Mouse (Mus musculus): ENCODE data around the gene Pomgnt2. TPM values are rescaled to one million over a fixed set of nuclear protein-coding genes. Genes with fewer than 3 reads are reported as not detected.
"Not testable (repeated sequence)": the region's sequence is repeated elsewhere in the genome, so short reads cannot be mapped to it uniquely, and the experiment has no call there.

Pomgnt2 gene
- polyA plus RNA-seq, 1 experiment from 2014 or later: 15.6 TPM

GRCm38 (mm10) chr9:122027914-122028745 is 31.2 kb upstream of the Pomgnt2 start:
- Histone ChIP-seq H3K4me2 (ENCODE audit: low read depth, low read length) (no peak overlapping the region), H3K9ac (ENCODE audit: low read length) (no peak overlapping the region), H3K4me1 (ENCODE audit: control insufficient read depth, insufficient read depth, low read length) (peaks cover 21% of the 10 kb centered on the region), H3K36me3 (ENCODE audit: control insufficient read depth, insufficient read depth, low read length) (no peaks in the 10 kb centered on the region), H3K4me3 (replicated peaks; ENCODE audit: low read length) (no peak overlapping the region), H3K9me3 (replicated peaks; ENCODE audit: control insufficient read depth, low read length) (no peaks in the 10 kb centered on the region), H3K27ac (ENCODE audit: low read length) (peak overlapping the region; percentile 74), H3K27me3 (ENCODE audit: control insufficient read depth, insufficient read depth, low read length) (no peaks in the 10 kb centered on the region)
- ATAC-seq (ENCODE audit: insufficient read depth, low FRiP score): 0 out of 2 replicates have a peak, but pooled peaks have one; percentile 45
- 68% methylated on average over 11 of the region's 11 CpGs for WGBS

- Histone ChIP-seq H3K4me3 (replicated peaks; ENCODE audit: low read length) (no peak overlapping the region), H3K27me3 (ENCODE audit: control insufficient read depth, insufficient read depth, low read length) (no peaks in the 10 kb centered on the region), H3K9ac (ENCODE audit: low read length) (no peak overlapping the region), H3K36me3 (ENCODE audit: control insufficient read depth, insufficient read depth, low read length) (no peaks in the 10 kb centered on the region), H3K9me3 (replicated peaks; ENCODE audit: control insufficient read depth, low read length) (no peaks in the 10 kb centered on the region), H3K27ac (ENCODE audit: low read length) (peak overlapping the region; percentile 74), H3K4me1 (ENCODE audit: control insufficient read depth, insufficient read depth, low read length) (peaks cover 21% of the 10 kb centered on the region), H3K4me2 (ENCODE audit: low read depth, low read length) (no peak overlapping the region)
- WGBS: 52% methylated on average over 6 of the region's 6 CpGs
- peak; percentile 50; the same call in 1 of the 2 replicates for ATAC-seq (ENCODE audit: insufficient read depth, low FRiP score)
Observed at GRCm38 (mm10) chr9:122027081-122027913, 30.4 kb upstream of the Pomgnt2 start.

GRCm38 (mm10) chr9:122025855-122026590 is 29.1 kb upstream of the Pomgnt2 start:
- ATAC-seq (ENCODE audit: insufficient read depth, low FRiP score): no peak
- Histone ChIP-seq H3K4me2 (ENCODE audit: low read depth, low read length) (no peak overlapping the region), H3K9me3 (replicated peaks; ENCODE audit: control insufficient read depth, low read length) (no peaks in the 10 kb centered on the region), H3K4me1 (ENCODE audit: control insufficient read depth, insufficient read depth, low read length) (peaks cover 21% of the 10 kb centered on the region), H3K9ac (ENCODE audit: low read length) (no peak overlapping the region), H3K36me3 (ENCODE audit: control insufficient read depth, insufficient read depth, low read length) (no peaks in the 10 kb centered on the region), H3K27me3 (ENCODE audit: control insufficient read depth, insufficient read depth, low read length) (no peaks in the 10 kb centered on the region), H3K27ac (ENCODE audit: low read length) (peak overlapping the region; percentile 74; the same call in 1 of the 2 replicates), H3K4me3 (replicated peaks; ENCODE audit: low read length) (no peak overlapping the region)
- WGBS: 48% methylated on average over 7 of the region's 7 CpGs

GRCm38 (mm10) chr9:122024419-122024818 is 27.5 kb upstream of the Pomgnt2 start:
- ATAC-seq (ENCODE audit: insufficient read depth, low FRiP score): no peak
- H3K36me3 ChIP-seq (ENCODE audit: control insufficient read depth, insufficient read depth, low read length): no peaks in the 10 kb centered on the region
- peaks cover 21% of the 10 kb centered on the region for H3K4me1 ChIP-seq (ENCODE audit: control insufficient read depth, insufficient read depth, low read length)
- no peak overlapping the region for H3K9ac ChIP-seq (ENCODE audit: low read length)
- WGBS: 90% methylated on average over 6 of the region's 6 CpGs
- H3K27me3 ChIP-seq (ENCODE audit: control insufficient read depth, insufficient read depth, low read length): no peaks in the 10 kb centered on the region
- no peaks in the 10 kb centered on the region for H3K9me3 ChIP-seq (replicated peaks; ENCODE audit: control insufficient read depth, low read length)
- H3K27ac ChIP-seq (ENCODE audit: low read length): no peak overlapping the region
- no peak overlapping the region for H3K4me2 ChIP-seq (ENCODE audit: low read depth, low read length)
- no peak overlapping the region for H3K4me3 ChIP-seq (replicated peaks; ENCODE audit: low read length)

DNA sequence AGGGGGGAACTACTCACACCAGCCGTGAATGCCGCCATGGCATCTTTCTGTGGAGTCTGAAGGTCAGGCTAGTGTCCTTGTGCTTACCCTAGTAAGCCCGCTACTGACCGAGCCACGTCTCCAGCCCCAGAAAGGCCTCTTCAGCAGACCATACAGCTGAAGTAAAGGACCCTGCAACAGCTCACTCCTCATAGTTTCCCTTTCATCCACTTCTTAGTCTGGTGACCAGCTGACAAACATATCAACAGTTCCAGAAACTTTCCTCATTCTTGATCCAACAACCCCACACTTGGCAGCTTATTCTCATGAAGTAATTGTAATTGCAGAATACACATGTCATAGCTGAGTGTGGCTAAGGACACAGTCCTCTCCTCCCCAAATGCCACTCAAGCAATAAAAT is 27.0 kb upstream of the Pomgnt2 start:
- Histone ChIP-seq H3K9ac (ENCODE audit: low read length) (no peak overlapping the region), H3K9me3 (replicated peaks; ENCODE audit: control insufficient read depth, low read length) (no peaks in the 10 kb centered on the region), H3K27me3 (ENCODE audit: control insufficient read depth, insufficient read depth, low read length) (no peaks in the 10 kb centered on the region), H3K4me3 (replicated peaks; ENCODE audit: low read length) (no peak overlapping the region), H3K4me1 (ENCODE audit: control insufficient read depth, insufficient read depth, low read length) (peaks cover 26% of the 10 kb centered on the region), H3K36me3 (ENCODE audit: control insufficient read depth, insufficient read depth, low read length) (no peaks in the 10 kb centered on the region), H3K4me2 (ENCODE audit: low read depth, low read length) (no peak overlapping the region), H3K27ac (ENCODE audit: low read length) (peak overlapping the region; percentile 43)
- WGBS: 69% methylated on average over 5 of the region's 5 CpGs
- ATAC-seq (ENCODE audit: insufficient read depth, low FRiP score): no peak

- no peak for ATAC-seq (ENCODE audit: insufficient read depth, low FRiP score)
- Histone ChIP-seq H3K4me1 (ENCODE audit: control insufficient read depth, insufficient read depth, low read length) (peaks cover 23% of the 10 kb centered on the region), H3K9me3 (replicated peaks; ENCODE audit: control insufficient read depth, low read length) (no peaks in the 10 kb centered on the region), H3K4me2 (ENCODE audit: low read depth, low read length) (no peak overlapping the region), H3K4me3 (replicated peaks; ENCODE audit: low read length) (no peak overlapping the region), H3K36me3 (ENCODE audit: control insufficient read depth, insufficient read depth, low read length) (no peaks in the 10 kb centered on the region), H3K9ac (ENCODE audit: low read length) (no peak overlapping the region), H3K27me3 (ENCODE audit: control insufficient read depth, insufficient read depth, low read length) (no peaks in the 10 kb centered on the region), H3K27ac (ENCODE audit: low read length) (peak overlapping the region; percentile 43)
- 68% methylated on average over 9 of the region's 9 CpGs for WGBS
Observed at GRCm38 (mm10) chr9:122022776-122023175, 25.9 kb upstream of the Pomgnt2 start.

DNA sequence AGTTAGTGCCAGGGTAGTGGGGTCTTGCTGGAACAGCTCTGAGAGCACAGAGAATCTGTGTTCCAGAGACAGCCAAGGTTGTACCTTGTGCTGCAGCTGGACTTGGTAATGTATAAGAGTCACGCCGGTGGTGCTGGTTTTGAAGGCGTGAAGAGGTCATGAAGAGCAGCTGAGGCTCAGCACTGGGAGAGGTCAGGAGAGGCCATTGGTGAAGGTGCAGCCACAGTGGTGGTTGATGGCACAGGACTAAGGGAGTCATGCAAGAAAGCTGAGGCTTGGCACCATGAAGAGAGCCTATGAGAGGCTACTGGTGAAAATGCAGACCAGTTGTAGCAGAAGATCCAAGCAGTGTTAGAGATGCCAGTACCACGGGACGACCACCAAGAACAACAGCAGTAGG is 24.7 kb upstream of the Pomgnt2 start:
- no peak overlapping the region for H3K9ac ChIP-seq (ENCODE audit: low read length)
- H3K36me3 ChIP-seq (ENCODE audit: control insufficient read depth, insufficient read depth, low read length): no peaks in the 10 kb centered on the region
- no peak for ATAC-seq (ENCODE audit: insufficient read depth, low FRiP score)
- H3K9me3 ChIP-seq (replicated peaks; ENCODE audit: control insufficient read depth, low read length): no peaks in the 10 kb centered on the region
- 87% methylated on average over 5 of the region's 5 CpGs for WGBS
- H3K4me1 ChIP-seq (ENCODE audit: control insufficient read depth, insufficient read depth, low read length): peaks cover 15% of the 10 kb centered on the region
- no peak overlapping the region for H3K4me3 ChIP-seq (replicated peaks; ENCODE audit: low read length)
- H3K4me2 ChIP-seq (ENCODE audit: low read depth, low read length): no peak overlapping the region
- H3K27ac ChIP-seq (ENCODE audit: low read length): no peak overlapping the region
- no peaks in the 10 kb centered on the region for H3K27me3 ChIP-seq (ENCODE audit: control insufficient read depth, insufficient read depth, low read length)

GRCm38 (mm10) chr9:122021171-122021570 is 24.3 kb upstream of the Pomgnt2 start:
- H3K9me3 ChIP-seq (replicated peaks; ENCODE audit: control insufficient read depth, low read length); H3K9ac ChIP-seq (ENCODE audit: low read length); H3K36me3 ChIP-seq (ENCODE audit: control insufficient read depth, insufficient read depth, low read length); ATAC-seq (ENCODE audit: insufficient read depth, low FRiP score); H3K27ac ChIP-seq (ENCODE audit: low read length); H3K4me3 ChIP-seq (replicated peaks; ENCODE audit: low read length); H3K27me3 ChIP-seq (ENCODE audit: control insufficient read depth, insufficient read depth, low read length); H3K4me2 ChIP-seq (ENCODE audit: low read depth, low read length): not testable (repeated sequence)
- H3K4me1 ChIP-seq (ENCODE audit: control insufficient read depth, insufficient read depth, low read length): peaks cover 12% of the 10 kb centered on the region
- 88% methylated on average over 4 of the region's 4 CpGs for WGBS
